Mouse (Mus musculus) midbrain, embryonic 10.5 days (tissue): ENCODE measurements around the gene Pla2g4a. TPM values are rescaled to one million over a fixed set of nuclear protein-coding genes. Genes with fewer than 3 reads are reported as not detected.

Source experiments
- DNase-seq: peaks from one replicate; pipeline ENCODE4 v3.0.0-alpha.2; 2017; ENCODE audit warnings: low spot score
- H3K27ac ChIP-seq: fragments of 300-500 bp; sonication (generic); replicated peaks from 2 replicates; pipeline ENCODE4 v1.5.1; 2016; ENCODE audit warnings: mild to moderate bottlenecking
- H3K27me3 ChIP-seq: fragments of 300-500 bp; sonication (generic); 2 replicates; pipeline ENCODE4 v1.6.1; 2016; ENCODE audit warnings: low read depth, mild to moderate bottlenecking; ENCODE audit not compliant: poor library complexity, severe bottlenecking
- H3K36me3 ChIP-seq: fragments of 300-500 bp; sonication (generic); 2 replicates; pipeline ENCODE4 v1.6.1; 2016; ENCODE audit warnings: mild to moderate bottlenecking, moderate library complexity
- H3K4me1 ChIP-seq: fragments of 300-500 bp; sonication (generic); 2 replicates; pipeline ENCODE4 v1.6.1; 2016
- H3K4me3 ChIP-seq: fragments of 300-500 bp; sonication (generic); 2 replicates; pipeline ENCODE4 v1.5.1; 2016; ENCODE audit warnings: mild to moderate bottlenecking, moderate library complexity
- H3K9me3 ChIP-seq: fragments of 300-500 bp; sonication (generic); replicated peaks from 2 replicates; pipeline ENCODE4 v1.6.1; 2016; ENCODE audit warnings: mild to moderate bottlenecking
- WGBS: fragments of 180-500 bp; shearing (Covaris S2); methylation state at CpG from one replicate; pipeline ENCODE4 v1.1.7; 2016; 5-methylcytosine and 5-hydroxymethylcytosine counted together
- polyA plus RNA-seq: library from polyadenylated mRNA; unstranded; fragments of >200 nt; fragmentation: Nextera tagmentation; extraction: Ambion mirVana; gene quantifications from 2 replicates; pipeline ENCODE4 v1.2.1, GENCODE M21; 2016

Gene Pla2g4a
- polyA plus RNA-seq, 1 experiment from 2014 or later: 4.4 TPM

- Histone ChIP-seq H3K27me3 (no peaks in the 10 kb centered on the region), H3K4me3 (no peak overlapping the region), H3K36me3 (no peaks in the 10 kb centered on the region), H3K4me1 (0 out of 2 replicates have a peak, but pooled peaks cover 2% of the 10 kb centered on the region), H3K27ac (no peak overlapping the region), H3K9me3 (no peaks in the 10 kb centered on the region)
- 87% methylated on average over 7 of the region's 7 CpGs for WGBS
- DNase-seq: no peak
These were observed 41.8 kb downstream of the Pla2g4a start for GRCm38 (mm10) chr1:149919301-149919700.

- no peaks in the 10 kb centered on the region for H3K4me1 ChIP-seq
- whole genome bisulfite sequencing: 87% methylated on average over 4 of the region's 4 CpGs
- H3K9me3 ChIP-seq: no peaks in the 10 kb centered on the region
- no peaks in the 10 kb centered on the region for H3K36me3 ChIP-seq
- no peak overlapping the region for H3K4me3 ChIP-seq
- no peak for DNase-seq
- no peak overlapping the region for H3K27ac ChIP-seq
- H3K27me3 ChIP-seq: no peaks in the 10 kb centered on the region
These were observed 48.1 kb downstream of the Pla2g4a start for GRCm38 (mm10) chr1:149912984-149913383.

GRCm38 (mm10) chr1:149911050-149911449 lies 50.0 kb downstream of the Pla2g4a start:
- Histone ChIP-seq H3K36me3 (no peaks in the 10 kb centered on the region), H3K27me3 (no peaks in the 10 kb centered on the region), H3K9me3 (no peaks in the 10 kb centered on the region), H3K4me3 (no peak overlapping the region), H3K27ac (no peak overlapping the region), H3K4me1 (no peaks in the 10 kb centered on the region)
- 82% methylated on average over 4 of the region's 4 CpGs for WGBS
- DNase-seq: no peak

- Histone ChIP-seq H3K9me3 (no peaks in the 10 kb centered on the region), H3K27me3 (no peaks in the 10 kb centered on the region), H3K4me3 (no peak overlapping the region), H3K36me3 (no peaks in the 10 kb centered on the region), H3K27ac (no peak overlapping the region), H3K4me1 (no peaks in the 10 kb centered on the region; the same call in 1 of the 2 replicates)
- 82% methylated on average over 4 of the region's 4 CpGs for WGBS
- DNase-seq: no peak
These were observed 63.0 kb downstream of the Pla2g4a start for GRCm38 (mm10) chr1:149898001-149898625.

- H3K9me3 ChIP-seq: no peaks in the 10 kb centered on the region
- no peaks in the 10 kb centered on the region for H3K27me3 ChIP-seq
- H3K4me1 ChIP-seq: no peaks in the 10 kb centered on the region; the same call in 1 of the 2 replicates
- H3K4me3 ChIP-seq: no peak overlapping the region
- 76% methylated on average over 5 of the region's 5 CpGs for WGBS
- no peak for DNase-seq
- no peaks in the 10 kb centered on the region for H3K36me3 ChIP-seq
- H3K27ac ChIP-seq: no peak overlapping the region
These were observed 64.5 kb downstream of the Pla2g4a start for GRCm38 (mm10) chr1:149896590-149896989.

- H3K4me3 ChIP-seq: no peak overlapping the region
- H3K36me3 ChIP-seq: no peaks in the 10 kb centered on the region
- no peak for DNase-seq
- H3K27ac ChIP-seq: no peak overlapping the region
- H3K27me3 ChIP-seq: no peaks in the 10 kb centered on the region
- no peaks in the 10 kb centered on the region; the same call in 1 of the 2 replicates for H3K4me1 ChIP-seq
- 94% methylated on average over 8 of the region's 8 CpGs for WGBS
- no peaks in the 10 kb centered on the region for H3K9me3 ChIP-seq
These were observed 66.2 kb downstream of the Pla2g4a start for GRCm38 (mm10) chr1:149894940-149895339.

- WGBS: 82% methylated on average over 2 of the region's 2 CpGs
- Histone ChIP-seq H3K27ac (no peak overlapping the region), H3K4me3 (no peak overlapping the region), H3K9me3 (no peaks in the 10 kb centered on the region), H3K36me3 (no peaks in the 10 kb centered on the region), H3K4me1 (no peaks in the 10 kb centered on the region; the same call in 1 of the 2 replicates), H3K27me3 (no peaks in the 10 kb centered on the region)
- DNase-seq: no peak
These were observed 67.2 kb downstream of the Pla2g4a start for GRCm38 (mm10) chr1:149893903-149894302.

GRCm38 (mm10) chr1:149891057-149891456 lies 70.0 kb downstream of the Pla2g4a start:
- WGBS: 70% methylated on average over 5 of the region's 5 CpGs
- Histone ChIP-seq H3K4me3 (no peak overlapping the region), H3K27ac (no peak overlapping the region), H3K9me3 (no peaks in the 10 kb centered on the region), H3K36me3 (no peaks in the 10 kb centered on the region), H3K4me1 (no peaks in the 10 kb centered on the region), H3K27me3 (no peaks in the 10 kb centered on the region)
- DNase-seq: no peak

- Histone ChIP-seq H3K36me3 (no peaks in the 10 kb centered on the region), H3K4me3 (no peak overlapping the region), H3K27ac (no peak overlapping the region), H3K9me3 (no peaks in the 10 kb centered on the region), H3K27me3 (no peaks in the 10 kb centered on the region), H3K4me1 (no peaks in the 10 kb centered on the region)
- WGBS: 86% methylated on average over 6 of the region's 6 CpGs
- no peak for DNase-seq
These were observed 78.6 kb downstream of the Pla2g4a start for GRCm38 (mm10) chr1:149882419-149883025.

- no peak overlapping the region for H3K4me3 ChIP-seq
- 95% methylated on average over 3 of the region's 3 CpGs for WGBS
- no peaks in the 10 kb centered on the region for H3K36me3 ChIP-seq
- no peaks in the 10 kb centered on the region for H3K9me3 ChIP-seq
- H3K4me1 ChIP-seq: no peaks in the 10 kb centered on the region
- H3K27ac ChIP-seq: no peak overlapping the region
- DNase-seq: no peak
- no peaks in the 10 kb centered on the region for H3K27me3 ChIP-seq
These were observed 82.9 kb downstream of the Pla2g4a start for GRCm38 (mm10) chr1:149878175-149878574.

GRCm38 (mm10) chr1:149876502-149876901 lies 84.6 kb downstream of the Pla2g4a start:
- WGBS: 86% methylated on average over 3 of the region's 3 CpGs
- DNase-seq: no peak
- H3K27ac ChIP-seq: no peak overlapping the region
- no peak overlapping the region for H3K4me3 ChIP-seq
- H3K4me1 ChIP-seq: no peaks in the 10 kb centered on the region
- H3K36me3 ChIP-seq: no peaks in the 10 kb centered on the region
- H3K9me3 ChIP-seq: no peaks in the 10 kb centered on the region
- no peaks in the 10 kb centered on the region for H3K27me3 ChIP-seq

GRCm38 (mm10) chr1:149871625-149872024 lies 89.5 kb downstream of the Pla2g4a start:
- no peaks in the 10 kb centered on the region for H3K4me1 ChIP-seq

GRCm38 (mm10) chr1:149867323-149867722 lies 93.8 kb downstream of the Pla2g4a start:
- DNase-seq: no peak
- Histone ChIP-seq H3K27ac (no peak overlapping the region), H3K27me3 (no peaks in the 10 kb centered on the region), H3K9me3 (no peaks in the 10 kb centered on the region), H3K4me1 (no peaks in the 10 kb centered on the region), H3K36me3 (no peaks in the 10 kb centered on the region), H3K4me3 (no peak overlapping the region)

More at GRCm38 (mm10) chr1:149871625-149872024, 89.5 kb downstream of the Pla2g4a start:
- Histone ChIP-seq H3K36me3 (no peaks in the 10 kb centered on the region), H3K27ac (no peak overlapping the region), H3K9me3 (no peaks in the 10 kb centered on the region), H3K4me3 (no peak overlapping the region), H3K27me3 (no peaks in the 10 kb centered on the region)
- WGBS: 93% methylated on average over 1 of the region's 1 CpGs
- no peak for DNase-seq
